Mouse (Mus musculus): ENCODE data around the gene Hspbap1. TPM values are rescaled to one million over a fixed set of nuclear protein-coding genes. Genes with fewer than 3 reads are reported as not detected.
A peak's percentile ranks its signal among the peaks of the same experiment; 100 is the strongest.

Gene Hspbap1
- total and polyA plus RNA-seq, 3 experiments, result 2.1 to 2.6 (median 2.5) TPM

- no peaks in the 10 kb centered on the region for H3K4me1 ChIP-seq (ENCODE audit: control insufficient read depth, insufficient read depth, low read length)
- 18% methylated on average over 6 of the region's 6 CpGs for WGBS
- H3K36me3 ChIP-seq (ENCODE audit: control insufficient read depth, insufficient read depth, low read length), result no peaks in the 10 kb centered on the region
- intact Hi-C loops (cut with DNase I), result loop anchor here (1.0 to 2.0 kb wide), 2 partner anchors 35 to 83 kb away; partner anchors contain the start of gene Dirc2
- H3K27ac ChIP-seq, result no peak overlapping the region
- H3K27me3 ChIP-seq (ENCODE audit: control insufficient read depth, insufficient read depth, low read length), result no peaks in the 10 kb centered on the region
- no peaks in the 10 kb centered on the region for H3K79me2 ChIP-seq (replicated peaks; ENCODE audit: control insufficient read depth, insufficient read depth, low read length)
- TF ChIP-seq EP300 (IDR thresholded peaks at IDR 0.05; ENCODE audit: insufficient read depth, low read depth, low read length), result peak; percentile 70; the same call in 1 of the 2 replicates
- no peak for TF ChIP-seq POLR2A (IDR thresholded peaks at IDR 0.05; ENCODE audit: insufficient read depth, low read depth, low read length)
- TF ChIP-seq CTCF (IDR thresholded peaks at IDR 0.05), result peak; percentile 98
- no peak overlapping the region for H3K4me3 ChIP-seq
- peak; percentile 64 to 80 for DNase-seq
- H3K9ac ChIP-seq (ENCODE audit: low read depth, low read length), result no peak overlapping the region
These were observed 36.1 kb upstream of the Hspbap1 start for GRCm38 (mm10) chr16:35734038-35734437.

- peaks cover 11% of the 10 kb centered on the region for H3K4me1 ChIP-seq (ENCODE audit: control insufficient read depth, insufficient read depth, low read length)
- TF ChIP-seq CTCF (IDR thresholded peaks at IDR 0.05), result no peak
- H3K27ac ChIP-seq, result no peak overlapping the region
- DNase-seq, result peak; percentile 29 to 34
- no peak overlapping the region for H3K4me3 ChIP-seq
- no peaks in the 10 kb centered on the region for H3K79me2 ChIP-seq (replicated peaks; ENCODE audit: control insufficient read depth, insufficient read depth, low read length)
- H3K36me3 ChIP-seq (ENCODE audit: control insufficient read depth, insufficient read depth, low read length), result no peaks in the 10 kb centered on the region
- intact Hi-C loops (cut with DNase I), result no loop called here
- no peaks in the 10 kb centered on the region for H3K27me3 ChIP-seq (ENCODE audit: control insufficient read depth, insufficient read depth, low read length)
- no peak overlapping the region for H3K9ac ChIP-seq (ENCODE audit: low read depth, low read length)
- 75% methylated on average over 7 of the region's 7 CpGs for WGBS
These were observed 31.9 kb upstream of the Hspbap1 start for GRCm38 (mm10) chr16:35738096-35738767.

GRCm38 (mm10) chr16:35739548-35739947, 30.6 kb upstream of the Hspbap1 start:
- intact Hi-C loops (cut with DNase I), result no loop called here
- H3K9ac ChIP-seq (ENCODE audit: low read depth, low read length), result no peak overlapping the region
- no peaks in the 10 kb centered on the region for H3K36me3 ChIP-seq (ENCODE audit: control insufficient read depth, insufficient read depth, low read length)
- H3K4me1 ChIP-seq (ENCODE audit: control insufficient read depth, insufficient read depth, low read length), result peaks cover 11% of the 10 kb centered on the region
- no peaks in the 10 kb centered on the region for H3K27me3 ChIP-seq (ENCODE audit: control insufficient read depth, insufficient read depth, low read length)
- no peak for DNase-seq
- no peak overlapping the region for H3K27ac ChIP-seq
- H3K4me3 ChIP-seq, result no peak overlapping the region
- H3K79me2 ChIP-seq (replicated peaks; ENCODE audit: control insufficient read depth, insufficient read depth, low read length), result no peaks in the 10 kb centered on the region; the same call in 1 of the 2 replicates
- 26% methylated on average over 1 of the region's 1 CpGs for WGBS
- TF ChIP-seq POLR2A (IDR thresholded peaks at IDR 0.05; ENCODE audit: insufficient read depth, low read depth, low read length), result no peak
- TF ChIP-seq CTCF (IDR thresholded peaks at IDR 0.05), result no peak
- TF ChIP-seq EP300 (IDR thresholded peaks at IDR 0.05; ENCODE audit: insufficient read depth, low read depth, low read length), result no peak

GRCm38 (mm10) chr16:35740357-35740756, 29.8 kb upstream of the Hspbap1 start:
- WGBS, result 73% methylated on average over 12 of the region's 12 CpGs
- no peak for DNase-seq
- H3K79me2 ChIP-seq (replicated peaks; ENCODE audit: control insufficient read depth, insufficient read depth, low read length), result peaks cover 2% of the 10 kb centered on the region; the same call in 1 of the 2 replicates

GRCm38 (mm10) chr16:35740943-35741342, 29.2 kb upstream of the Hspbap1 start:
- intact Hi-C loops (cut with DNase I), result no loop called here

More at GRCm38 (mm10) chr16:35740357-35740756, 29.8 kb upstream of the Hspbap1 start:
- intact Hi-C loops (cut with DNase I), result no loop called here
- no peaks in the 10 kb centered on the region for H3K27me3 ChIP-seq (ENCODE audit: control insufficient read depth, insufficient read depth, low read length)
- TF ChIP-seq EP300 (IDR thresholded peaks at IDR 0.05; ENCODE audit: insufficient read depth, low read depth, low read length) (no peak), CTCF (IDR thresholded peaks at IDR 0.05) (no peak), POLR2A (IDR thresholded peaks at IDR 0.05; ENCODE audit: insufficient read depth, low read depth, low read length) (no peak)
- H3K27ac ChIP-seq, result no peak overlapping the region
- H3K36me3 ChIP-seq (ENCODE audit: control insufficient read depth, insufficient read depth, low read length), result no peaks in the 10 kb centered on the region
- H3K4me1 ChIP-seq (ENCODE audit: control insufficient read depth, insufficient read depth, low read length), result peaks cover 11% of the 10 kb centered on the region
- H3K9ac ChIP-seq (ENCODE audit: low read depth, low read length), result no peak overlapping the region
- H3K4me3 ChIP-seq, result no peak overlapping the region

GRCm38 (mm10) chr16:35741621-35742020, 28.6 kb upstream of the Hspbap1 start:
- H3K27me3 ChIP-seq (ENCODE audit: control insufficient read depth, insufficient read depth, low read length), result no peaks in the 10 kb centered on the region
- H3K79me2 ChIP-seq (replicated peaks; ENCODE audit: control insufficient read depth, insufficient read depth, low read length), result peaks cover 2% of the 10 kb centered on the region; the same call in 1 of the 2 replicates
- no peak for TF ChIP-seq EP300 (IDR thresholded peaks at IDR 0.05; ENCODE audit: insufficient read depth, low read depth, low read length)
- no peak for TF ChIP-seq POLR2A (IDR thresholded peaks at IDR 0.05; ENCODE audit: insufficient read depth, low read depth, low read length)
- TF ChIP-seq CTCF (IDR thresholded peaks at IDR 0.05), result no peak
- WGBS, result 97% methylated on average over 5 of the region's 5 CpGs
- H3K36me3 ChIP-seq (ENCODE audit: control insufficient read depth, insufficient read depth, low read length), result no peaks in the 10 kb centered on the region; the same call in 1 of the 2 replicates
- no peak overlapping the region for H3K9ac ChIP-seq (ENCODE audit: low read depth, low read length)
- no peak overlapping the region for H3K4me3 ChIP-seq
- H3K27ac ChIP-seq, result no peak overlapping the region
- no peak for DNase-seq
- peaks cover 11% of the 10 kb centered on the region for H3K4me1 ChIP-seq (ENCODE audit: control insufficient read depth, insufficient read depth, low read length)
- intact Hi-C loops (cut with DNase I), result no loop called here

More at GRCm38 (mm10) chr16:35740943-35741342, 29.2 kb upstream of the Hspbap1 start:
- Histone ChIP-seq H3K36me3 (ENCODE audit: control insufficient read depth, insufficient read depth, low read length) (no peaks in the 10 kb centered on the region), H3K27me3 (ENCODE audit: control insufficient read depth, insufficient read depth, low read length) (no peaks in the 10 kb centered on the region), H3K27ac (no peak overlapping the region), H3K79me2 (replicated peaks; ENCODE audit: control insufficient read depth, insufficient read depth, low read length) (peaks cover 2% of the 10 kb centered on the region; the same call in 1 of the 2 replicates), H3K9ac (ENCODE audit: low read depth, low read length) (no peak overlapping the region), H3K4me1 (ENCODE audit: control insufficient read depth, insufficient read depth, low read length) (peaks cover 11% of the 10 kb centered on the region), H3K4me3 (no peak overlapping the region)
- no peak for TF ChIP-seq POLR2A (IDR thresholded peaks at IDR 0.05; ENCODE audit: insufficient read depth, low read depth, low read length)
- TF ChIP-seq EP300 (IDR thresholded peaks at IDR 0.05; ENCODE audit: insufficient read depth, low read depth, low read length), result no peak
- TF ChIP-seq CTCF (IDR thresholded peaks at IDR 0.05), result no peak
- WGBS, result 63% methylated on average over 6 of the region's 6 CpGs
- DNase-seq, result no peak

Data from heart, adult 2 months (tissue).